Mouse (Mus musculus): ENCODE measurements around the gene Apela. TPM values are rescaled to one million over a fixed set of nuclear protein-coding genes. Genes with fewer than 3 reads are reported as not detected.
"Not testable (repeated sequence)": the region's sequence is repeated elsewhere in the genome, so short reads cannot be mapped to it uniquely, and the experiment has no call there.

The Apela gene
- total RNA-seq, 2 experiments from 2014 or later = 0.56 TPM; not detected in 1

DNA sequence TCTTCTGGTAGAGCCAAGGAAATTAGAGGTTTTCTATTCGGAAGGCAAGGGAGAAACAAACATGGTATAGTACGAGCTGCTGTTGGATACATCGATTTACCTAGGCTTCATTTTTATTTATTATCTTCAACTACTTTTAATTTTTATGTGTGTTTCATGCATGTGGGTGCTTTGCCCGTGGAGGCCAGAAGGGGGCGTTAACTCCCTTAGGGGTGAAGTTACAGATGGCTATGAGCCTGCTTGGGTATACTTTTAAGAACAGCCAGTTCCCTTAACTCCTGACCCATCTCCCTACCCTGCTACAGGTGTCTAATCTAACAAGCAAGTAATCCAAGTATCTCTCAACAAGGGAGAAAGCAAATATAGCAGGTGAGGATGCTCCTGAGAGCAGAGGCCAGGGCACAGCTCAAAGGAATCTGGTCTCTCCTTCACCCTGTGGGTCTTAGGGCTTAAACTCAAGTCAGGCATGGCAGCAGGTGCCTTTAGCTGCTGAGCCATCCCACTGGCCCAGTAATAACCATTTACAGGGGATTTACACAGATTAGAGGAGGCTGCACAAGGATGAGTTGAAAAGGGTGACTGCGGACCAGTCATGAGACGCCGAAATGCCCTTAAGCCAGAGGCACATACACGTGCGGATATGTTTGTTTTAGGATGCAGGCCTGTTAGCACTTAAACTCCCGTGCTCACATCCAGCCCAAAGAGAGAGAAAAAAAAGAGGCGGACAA lies 8.0 kb downstream of the Apela start:
- intact Hi-C loops (cut with DNase I) = no loop called here
- no peak for DNase-seq

DNA sequence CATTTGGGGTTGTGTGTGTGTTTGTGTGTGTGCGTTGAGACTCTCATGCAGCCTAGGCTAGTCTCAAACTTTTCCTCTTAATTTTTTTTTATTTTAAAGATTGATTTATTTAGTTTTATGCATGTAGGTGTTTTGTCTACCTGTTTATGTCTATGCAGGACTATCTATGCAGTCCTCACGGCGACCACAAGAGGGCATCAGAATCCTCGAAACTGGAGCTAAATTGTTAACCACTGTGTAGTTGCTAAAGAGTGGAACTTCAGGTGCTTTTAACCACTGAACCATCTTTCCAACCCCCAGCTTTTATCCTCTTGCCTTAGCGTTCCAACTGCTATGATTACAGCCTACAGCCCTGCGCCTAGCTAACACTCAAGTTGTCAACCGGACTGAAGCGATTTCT lies 14.7 kb downstream of the Apela start:
- intact Hi-C loops (cut with DNase I) = loop anchor here (2.0 kb wide), 1 partner anchor 88 kb away; no protein-coding TSS in a partner anchor
- peak; percentile 71 for DNase-seq

DNA sequence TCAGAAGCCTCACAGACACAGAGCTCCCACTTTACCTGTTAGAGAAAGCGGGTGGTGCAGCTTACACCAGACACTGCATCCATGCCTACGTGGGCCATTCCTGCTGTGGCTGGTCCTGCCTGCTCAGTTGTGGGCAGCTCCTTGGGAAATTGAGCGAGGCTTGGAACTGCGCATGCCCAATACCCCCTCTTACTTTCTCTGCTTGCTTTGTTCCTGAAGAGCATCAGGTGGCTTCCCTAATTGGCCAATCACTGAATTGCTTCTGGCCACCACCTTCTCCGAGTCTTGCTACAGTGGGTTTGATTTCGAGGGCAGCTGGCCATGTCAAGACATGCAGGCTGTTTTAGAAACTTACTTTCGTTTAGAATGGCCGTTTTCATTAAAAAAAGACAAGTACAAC lies 18.7 kb downstream of the Apela start, which contains the start of the genes Trim61 and Trim60:
Gene Trim61, minus strand, starts transcription at position 101 of the 400 bp plus-strand sequence.
Gene Trim60, minus strand, starts transcription at position 162 of the 400 bp plus-strand sequence.
- intact Hi-C loops (cut with DNase I) = no loop called here
- DNase-seq = no peak

DNA sequence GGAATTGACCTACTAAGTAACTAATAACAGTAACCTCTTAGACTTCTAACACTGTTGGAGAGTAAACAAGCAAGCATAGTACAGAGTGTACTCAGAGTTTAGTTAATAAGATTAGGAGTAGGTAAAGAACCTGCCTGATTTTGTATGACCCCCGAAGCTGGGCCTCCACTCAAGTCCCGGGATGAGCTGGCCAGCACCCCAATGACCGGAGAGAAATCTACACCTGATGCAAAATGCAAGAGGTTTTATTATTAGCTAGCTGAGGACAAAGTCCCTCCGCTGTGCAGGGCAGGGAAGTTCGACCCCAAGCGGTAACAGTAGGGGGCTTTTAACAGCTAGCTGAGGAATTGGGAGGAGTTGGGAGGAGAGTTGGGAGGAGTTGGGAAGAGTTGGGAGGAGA lies 29.5 kb downstream of the Apela start:
- intact Hi-C loops (cut with DNase I); DNase-seq: not testable (repeated sequence)

DNA sequence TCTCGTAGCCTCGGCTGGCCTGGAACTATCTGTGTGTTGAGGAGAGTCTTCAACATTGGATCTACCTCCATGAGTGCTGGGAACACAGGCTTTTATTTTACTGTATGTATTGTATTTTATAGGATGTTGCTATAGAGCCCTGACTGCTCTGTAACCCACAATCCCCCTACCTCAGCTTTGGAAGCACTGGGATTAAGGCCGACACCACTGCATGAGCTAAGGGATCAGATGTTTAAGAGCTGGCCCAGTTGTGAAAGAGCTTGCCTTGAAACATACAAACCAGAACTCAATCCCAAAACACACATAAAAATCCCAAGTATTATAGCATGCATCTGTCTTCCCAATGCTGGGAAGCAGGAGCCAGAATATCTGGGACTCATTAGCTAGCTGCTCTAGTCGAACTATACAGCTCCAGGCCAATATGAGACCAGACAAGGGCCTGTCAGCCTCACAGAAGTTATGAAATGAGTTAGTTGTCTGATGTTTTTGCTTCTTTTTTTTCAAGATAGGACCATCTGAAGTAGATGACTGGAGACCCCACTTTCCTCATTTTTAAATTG lies 38.2 kb downstream of the Apela start:
- intact Hi-C loops (cut with DNase I) = no loop called here
- no peak for DNase-seq

DNA sequence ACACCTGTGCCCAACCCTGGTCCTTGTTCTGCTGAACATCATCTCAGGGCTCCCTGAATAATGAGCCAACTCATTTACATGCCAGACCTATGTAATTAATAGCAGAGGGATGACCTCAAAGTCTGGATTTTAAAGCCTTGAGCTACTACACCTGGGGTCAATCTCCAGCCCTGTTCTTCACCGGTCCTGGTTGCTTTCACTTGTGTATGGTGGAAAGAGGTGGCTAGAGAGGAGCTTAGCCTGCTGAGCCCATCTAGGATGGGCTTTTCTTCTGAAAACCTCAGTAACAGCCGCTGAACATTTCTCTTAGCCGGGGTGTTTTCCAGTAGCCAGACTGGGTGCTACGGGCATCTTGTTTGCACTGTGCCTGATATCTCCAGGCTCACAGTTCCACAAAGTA lies 49.4 kb downstream of the Apela start, which contains the start of gene Trim75:
Gene Trim75, minus strand, starts transcription at position 101 of the 400 bp plus-strand sequence.
- intact Hi-C loops (cut with DNase I) = no loop called here

DNA sequence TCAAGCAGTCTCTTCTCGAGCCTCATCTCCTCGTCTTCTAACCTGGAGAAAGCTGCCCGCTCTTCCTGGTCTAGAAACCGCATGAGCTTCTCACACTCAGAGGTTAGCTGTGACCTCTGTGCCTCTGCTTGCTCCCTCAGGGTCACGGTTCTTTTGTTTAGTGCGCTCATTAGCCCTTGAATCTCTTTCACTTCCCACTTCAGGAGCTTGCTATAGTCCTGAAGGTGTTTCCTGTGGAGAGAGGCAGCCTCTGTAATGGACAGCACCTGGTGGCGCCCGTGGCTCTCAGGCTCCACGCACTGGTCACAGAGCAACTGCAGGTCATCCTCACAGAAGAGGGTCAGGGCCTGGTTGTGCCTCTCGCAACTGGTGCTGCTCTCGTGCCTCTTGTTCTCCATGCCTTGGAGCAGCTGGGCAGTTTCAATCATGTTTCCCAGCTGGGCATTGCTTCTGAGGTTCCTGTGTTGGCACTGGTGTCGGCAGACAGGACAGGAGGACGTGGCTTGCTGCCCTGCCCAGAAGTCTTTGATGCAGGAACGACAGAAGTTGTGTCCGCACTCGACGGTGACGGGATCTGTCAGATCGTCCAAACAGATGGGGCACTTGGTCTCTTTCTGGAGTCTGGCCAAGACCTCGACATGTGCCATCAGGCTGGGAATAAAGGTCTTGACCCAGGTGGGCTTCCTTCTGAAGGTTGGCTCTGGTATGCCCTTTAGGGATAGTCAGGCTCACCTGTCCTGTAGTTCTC lies 53.8 kb downstream of the Apela start:
- intact Hi-C loops (cut with DNase I) = no loop called here
- DNase-seq = peak; percentile 58

More for the DNA sequence above, 49.4 kb downstream of the Apela start, which contains the start of gene Trim75:
- no peak for DNase-seq

Other genes with a start within 250 kb of the Apela start
- 100 to 1,000 TPM in 1 of 2 experiments, 10 to 100 TPM in 1; 97.3 to 103 TPM for gene Klhl2, start 187.3 kb downstream of the Apela start, total RNA-seq (2021)
- gene Tmem192, start 90.2 kb downstream of the Apela start, total RNA-seq (2021) = 10 to 100 TPM; 14.1 to 18.7 TPM
- not detected for gene Trim75, start 49.5 kb downstream of the Apela start, total RNA-seq (2021)
- gene Trim61, start 18.8 kb downstream of the Apela start, total RNA-seq (2021) = not detected
- gene Trim60, start 18.8 kb downstream of the Apela start, total RNA-seq (2021) = not detected
- gene Gm10663, start 37.7 kb upstream of the Apela start, total RNA-seq (2021) = not detected
- gene BC030870, start 92.2 kb upstream of the Apela start, total RNA-seq (2021) = not detected